Mouse (Mus musculus) forebrain, embryonic 10.5 days (tissue): Measurements from ENCODE around the gene Fbxl8. TPM values are rescaled to one million over a fixed set of nuclear protein-coding genes. Genes with fewer than 3 reads are reported as not detected.

ENCODE experiments used
- DNase-seq: peaks from one replicate; pipeline ENCODE4 v3.0.0-alpha.2; 2017; ENCODE audit warnings: low spot score; ENCODE audit errors: extremely low spot score
- H3K27ac ChIP-seq: fragments of 300-500 bp; sonication (generic); 2 replicates; pipeline ENCODE4 v1.5.1; 2016; ENCODE audit warnings: mild to moderate bottlenecking
- H3K27me3 ChIP-seq: fragments of 300-500 bp; sonication (generic); 2 replicates; pipeline ENCODE4 v1.6.1; 2016; ENCODE audit warnings: mild to moderate bottlenecking; ENCODE audit not compliant: poor library complexity, severe bottlenecking
- H3K36me3 ChIP-seq: fragments of 300-500 bp; sonication (generic); replicated peaks from 2 replicates; pipeline ENCODE4 v1.6.1; 2016; ENCODE audit warnings: mild to moderate bottlenecking, moderate library complexity
- H3K4me1 ChIP-seq: fragments of 300-500 bp; sonication (generic); 2 replicates; pipeline ENCODE4 v1.6.1; 2016
- H3K4me3 ChIP-seq: fragments of 300-500 bp; sonication (generic); 2 replicates; pipeline ENCODE4 v1.5.1; 2016; ENCODE audit warnings: mild to moderate bottlenecking, moderate library complexity
- H3K9me3 ChIP-seq: fragments of 300-500 bp; sonication (generic); 2 replicates; pipeline ENCODE4 v1.6.1; 2016; ENCODE audit warnings: mild to moderate bottlenecking, moderate library complexity
- WGBS: fragments of 180-500 bp; shearing (Covaris S2); methylation state at CpG from one replicate; pipeline ENCODE4 v1.1.7; 2016; 5-methylcytosine and 5-hydroxymethylcytosine counted together
- polyA plus RNA-seq: library from polyadenylated mRNA; unstranded; fragments of >200 nt; fragmentation: Nextera tagmentation; extraction: Ambion mirVana; gene quantifications from 2 replicates; pipeline ENCODE4 v1.2.1, GENCODE M21; 2016

Gene Fbxl8
- polyA plus RNA-seq, 1 experiment from 2014 or later = 0.55 TPM

DNA sequence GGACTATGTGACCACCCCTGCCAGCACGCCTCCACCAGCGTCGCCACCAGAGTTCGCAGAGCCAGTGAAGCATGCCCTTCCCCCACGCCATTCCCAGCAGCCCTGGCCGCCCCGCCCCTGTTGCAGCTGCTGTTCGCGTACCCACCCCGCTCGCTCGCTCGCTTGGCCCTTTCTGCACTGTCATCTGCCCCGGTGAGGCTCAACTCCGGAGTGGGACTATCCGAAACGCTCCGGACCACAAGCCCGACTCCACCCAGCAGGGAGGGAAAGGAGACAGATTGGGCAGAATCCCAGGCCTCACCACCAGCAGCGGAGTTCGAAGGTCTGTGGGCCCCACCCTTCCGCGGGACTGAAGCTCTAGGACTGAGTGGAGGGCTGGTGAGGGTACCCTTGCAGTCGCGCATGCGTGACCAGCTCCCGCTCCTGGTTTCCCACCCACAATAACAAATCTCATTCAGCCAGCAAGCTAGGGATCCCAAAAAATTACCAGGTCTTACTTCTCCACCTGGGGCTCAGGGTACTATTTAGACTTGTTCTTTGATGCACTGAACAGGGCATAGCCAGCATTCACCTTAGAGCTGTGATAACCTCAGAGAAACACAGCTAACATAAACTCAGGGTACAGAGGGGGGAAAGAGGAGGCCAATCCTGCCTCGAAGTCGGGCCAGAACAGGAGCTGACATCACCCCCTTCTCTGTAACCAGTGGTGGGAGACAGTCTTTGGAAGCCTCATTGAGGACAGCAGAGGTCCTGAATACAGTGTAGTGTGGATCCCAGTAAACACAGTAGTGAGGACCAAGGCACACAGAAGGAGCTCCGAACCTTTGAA, 12.1 kb downstream of the Fbxl8 start:
- H3K27me3 ChIP-seq = peaks cover 100% of the 10 kb centered on the region
- peak; percentile 54 for DNase-seq
- peaks cover 2% of the 10 kb centered on the region for H3K36me3 ChIP-seq
- H3K27ac ChIP-seq = peak overlapping the region; percentile 44; the same call in 1 of the 2 replicates
- H3K4me1 ChIP-seq = peaks cover 34% of the 10 kb centered on the region
- 4% methylated on average over 30 of the region's 30 CpGs for WGBS
- H3K4me3 ChIP-seq = peak overlapping the region; percentile 55
- H3K9me3 ChIP-seq = no peaks in the 10 kb centered on the region

DNA sequence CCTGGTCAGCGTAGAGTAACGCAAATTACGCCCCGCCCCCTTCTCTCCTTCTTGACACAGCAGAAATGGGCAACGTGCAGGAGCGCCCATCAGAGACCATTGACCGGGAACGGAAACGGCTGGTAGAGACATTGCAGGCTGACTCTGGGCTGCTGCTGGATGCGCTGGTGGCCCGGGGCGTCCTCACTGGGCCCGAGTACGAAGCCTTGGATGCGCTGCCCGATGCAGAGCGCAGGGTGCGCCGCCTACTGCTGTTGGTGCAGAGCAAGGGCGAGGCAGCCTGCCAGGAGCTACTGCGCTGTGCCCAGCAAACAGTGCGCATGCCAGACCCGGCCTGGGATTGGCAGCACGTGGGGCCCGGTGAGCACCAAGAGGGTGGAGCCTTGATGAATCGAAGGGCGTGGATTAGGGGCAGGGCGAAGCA, 14.5 kb downstream of the Fbxl8 start:
- H3K27me3 ChIP-seq = peaks cover 100% of the 10 kb centered on the region
- H3K4me1 ChIP-seq = peaks cover 36% of the 10 kb centered on the region
- WGBS = 2% methylated on average over 28 of the region's 28 CpGs
- DNase-seq = no peak
- H3K36me3 ChIP-seq = peaks cover 25% of the 10 kb centered on the region
- no peaks in the 10 kb centered on the region for H3K9me3 ChIP-seq
- H3K27ac ChIP-seq = no peak overlapping the region
- H3K4me3 ChIP-seq = peak overlapping the region; percentile 39

DNA sequence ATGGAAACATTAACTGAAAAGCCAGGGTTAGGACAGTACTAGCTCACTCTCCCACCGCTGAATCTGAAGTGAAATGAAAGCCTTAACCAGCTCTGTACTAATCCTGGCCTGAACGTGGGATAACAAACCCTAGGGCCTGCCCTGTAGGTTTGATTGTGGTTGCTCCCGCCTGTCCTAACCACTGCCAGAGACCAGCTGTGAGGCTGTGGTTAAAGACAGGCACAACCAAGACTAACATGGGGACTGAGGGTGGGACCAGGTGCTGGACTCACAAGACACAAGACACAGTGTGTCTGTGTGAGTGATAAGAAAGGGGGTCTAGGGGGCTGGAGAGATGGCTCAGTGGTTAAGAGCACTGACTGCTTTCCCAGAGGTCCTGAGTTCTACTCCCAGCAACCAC, 16.1 kb downstream of the Fbxl8 start:
- Histone ChIP-seq H3K27me3 (peaks cover 98% of the 10 kb centered on the region), H3K9me3 (no peaks in the 10 kb centered on the region), H3K27ac (no peak overlapping the region), H3K36me3 (peaks cover 38% of the 10 kb centered on the region), H3K4me3 (no peak overlapping the region), H3K4me1 (peaks cover 32% of the 10 kb centered on the region)
- 67% methylated on average over 3 of the region's 3 CpGs for WGBS
- no peak for DNase-seq

DNA sequence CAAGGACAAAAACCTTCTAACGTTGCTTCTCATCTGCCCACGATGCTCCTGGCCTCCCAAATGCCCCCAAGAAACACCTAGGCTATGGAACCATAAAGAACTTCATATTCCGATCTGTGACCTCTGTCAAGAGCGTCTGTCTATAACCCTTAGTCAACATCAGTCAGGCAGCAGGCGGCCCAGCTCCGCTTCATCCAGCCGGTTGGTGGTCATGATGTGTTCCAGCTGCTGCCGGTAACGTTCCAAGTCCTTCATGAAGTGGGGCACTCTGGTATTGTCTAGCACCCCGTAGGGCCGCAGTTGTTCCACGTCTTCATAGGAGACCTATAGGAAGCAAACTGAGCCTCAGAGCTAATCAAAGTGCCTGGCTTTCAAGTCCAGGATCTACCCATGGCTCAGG, 17.4 kb downstream of the Fbxl8 start:
- Histone ChIP-seq H3K36me3 (peaks cover 40% of the 10 kb centered on the region), H3K9me3 (no peaks in the 10 kb centered on the region), H3K27ac (no peak overlapping the region), H3K4me3 (no peak overlapping the region), H3K27me3 (peaks cover 92% of the 10 kb centered on the region), H3K4me1 (peaks cover 19% of the 10 kb centered on the region)
- 89% methylated on average over 12 of the region's 12 CpGs for WGBS
- no peak for DNase-seq

DNA sequence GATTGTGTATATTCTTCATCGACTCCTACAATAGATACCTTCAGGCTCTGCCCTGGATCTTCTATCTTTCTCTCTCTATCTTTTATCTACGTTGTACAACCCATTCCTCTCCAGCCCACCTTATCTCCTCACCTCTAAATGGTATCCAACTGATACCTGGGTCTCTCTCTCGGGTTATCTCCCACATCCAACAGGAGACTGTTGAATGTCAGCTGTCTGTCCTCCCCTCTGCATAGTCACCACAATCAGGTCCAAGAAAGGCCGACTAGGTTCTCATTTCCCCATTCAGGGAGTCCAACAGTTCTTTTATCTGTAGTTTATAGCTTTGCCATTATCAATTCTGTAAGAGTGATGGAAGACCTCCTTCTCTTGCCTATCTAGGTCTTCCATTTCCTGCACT, 17.8 kb downstream of the Fbxl8 start:
- Histone ChIP-seq H3K36me3 (peaks cover 40% of the 10 kb centered on the region), H3K27me3 (peaks cover 88% of the 10 kb centered on the region), H3K4me1 (peaks cover 17% of the 10 kb centered on the region), H3K9me3 (no peaks in the 10 kb centered on the region), H3K27ac (no peak overlapping the region), H3K4me3 (no peak overlapping the region)
- DNase-seq = no peak
- WGBS = 92% methylated on average over 4 of the region's 4 CpGs

DNA sequence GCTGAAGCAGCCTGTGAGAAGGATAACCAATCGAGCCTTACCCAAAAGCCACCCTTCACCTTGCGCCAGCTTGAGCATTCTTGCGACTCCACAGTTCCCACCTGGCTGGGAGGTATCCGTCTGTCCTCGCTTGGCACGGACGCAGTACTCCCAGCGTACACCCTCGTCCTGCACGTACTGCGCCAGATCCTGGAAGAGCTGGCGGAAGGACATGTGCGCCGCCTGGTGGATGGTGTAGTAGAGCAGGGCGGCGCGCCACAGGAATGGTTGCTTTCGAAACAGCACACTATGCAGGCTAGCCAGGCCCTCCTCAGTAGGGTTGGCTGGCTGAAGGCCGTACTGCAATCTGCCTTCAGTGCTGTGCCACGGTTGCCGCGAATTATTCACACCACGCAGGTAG, 18.6 kb downstream of the Fbxl8 start:
- Histone ChIP-seq H3K36me3 (peaks cover 40% of the 10 kb centered on the region), H3K4me3 (no peak overlapping the region; the same call in 1 of the 2 replicates), H3K27me3 (peaks cover 79% of the 10 kb centered on the region), H3K27ac (no peak overlapping the region), H3K9me3 (no peaks in the 10 kb centered on the region), H3K4me1 (peaks cover 19% of the 10 kb centered on the region)
- DNase-seq = no peak
- WGBS = 18% methylated on average over 23 of the region's 23 CpGs

DNA sequence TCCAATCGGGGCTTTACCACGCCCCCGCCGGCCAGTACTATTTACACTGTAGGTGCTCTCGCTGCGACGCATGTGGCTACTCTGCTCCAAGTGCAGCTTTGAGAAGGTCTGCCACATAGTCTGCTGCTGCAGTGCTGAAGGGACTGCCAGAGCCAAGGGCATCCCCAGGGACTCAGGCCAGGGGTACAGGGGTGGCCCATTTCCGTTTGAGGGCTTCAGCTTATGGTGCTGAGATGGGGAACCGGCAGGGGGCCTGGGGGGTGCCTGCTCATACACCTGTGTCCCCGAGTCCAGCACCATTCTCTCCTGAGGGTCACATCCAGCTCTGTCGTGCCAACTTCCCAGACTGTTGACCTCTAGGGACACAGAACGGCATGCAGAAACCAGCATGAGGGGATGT, 21.1 kb downstream of the Fbxl8 start:
- Histone ChIP-seq H3K4me3 (no peak overlapping the region), H3K4me1 (peaks cover 32% of the 10 kb centered on the region), H3K27me3 (peaks cover 67% of the 10 kb centered on the region), H3K9me3 (no peaks in the 10 kb centered on the region), H3K36me3 (peaks cover 40% of the 10 kb centered on the region), H3K27ac (no peak overlapping the region)
- no peak for DNase-seq
- WGBS = 54% methylated on average over 12 of the region's 12 CpGs

DNA sequence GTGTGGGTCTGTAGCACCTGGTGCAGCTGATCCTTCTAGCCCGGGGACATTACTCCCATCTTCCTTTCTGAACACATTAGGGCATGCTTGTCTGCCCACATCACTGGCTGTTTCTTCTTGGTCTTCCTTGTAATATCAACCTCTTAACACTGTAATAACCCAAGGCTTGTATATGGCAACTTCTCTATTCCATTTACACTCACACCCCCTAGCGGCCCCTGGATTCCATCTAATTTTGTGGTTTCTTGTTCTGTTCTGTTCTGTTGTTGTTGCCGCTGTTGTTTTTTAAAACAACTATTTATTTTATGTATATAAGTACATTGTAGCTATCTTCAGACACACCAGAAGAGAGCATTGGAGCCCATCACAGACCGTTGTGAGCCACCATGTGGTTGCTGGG, 22.5 kb downstream of the Fbxl8 start:
- H3K9me3 ChIP-seq = no peaks in the 10 kb centered on the region
- peaks cover 37% of the 10 kb centered on the region for H3K4me1 ChIP-seq

DNA sequence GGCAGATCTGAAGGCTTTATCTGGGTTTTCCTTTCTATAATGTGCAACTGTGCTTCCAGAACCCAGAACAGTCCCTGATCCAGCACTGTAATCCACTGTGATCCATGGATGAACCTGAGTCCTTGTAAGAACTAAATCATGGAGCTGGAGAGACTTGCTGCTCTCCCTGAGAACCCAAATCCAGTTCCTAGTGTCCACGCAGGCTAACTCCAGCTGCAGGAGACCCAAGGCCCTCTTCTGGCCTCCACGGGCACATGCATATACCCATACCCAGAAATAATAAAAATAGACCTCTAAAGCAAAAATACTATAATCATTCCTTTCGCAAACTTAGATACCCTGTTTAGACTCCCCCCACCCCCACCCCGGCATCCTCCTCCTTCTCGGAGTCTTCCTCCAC, 23.8 kb downstream of the Fbxl8 start:
- peaks cover 35% of the 10 kb centered on the region for H3K4me1 ChIP-seq
- WGBS = 91% methylated on average over 5 of the region's 5 CpGs

More for the DNA sequence above, 22.5 kb downstream of the Fbxl8 start:
- H3K27ac ChIP-seq = no peak overlapping the region
- H3K36me3 ChIP-seq = peaks cover 34% of the 10 kb centered on the region
- no peak overlapping the region for H3K4me3 ChIP-seq
- peaks cover 63% of the 10 kb centered on the region for H3K27me3 ChIP-seq
- 91% methylated on average over 4 of the region's 4 CpGs for WGBS
- no peak for DNase-seq

DNA sequence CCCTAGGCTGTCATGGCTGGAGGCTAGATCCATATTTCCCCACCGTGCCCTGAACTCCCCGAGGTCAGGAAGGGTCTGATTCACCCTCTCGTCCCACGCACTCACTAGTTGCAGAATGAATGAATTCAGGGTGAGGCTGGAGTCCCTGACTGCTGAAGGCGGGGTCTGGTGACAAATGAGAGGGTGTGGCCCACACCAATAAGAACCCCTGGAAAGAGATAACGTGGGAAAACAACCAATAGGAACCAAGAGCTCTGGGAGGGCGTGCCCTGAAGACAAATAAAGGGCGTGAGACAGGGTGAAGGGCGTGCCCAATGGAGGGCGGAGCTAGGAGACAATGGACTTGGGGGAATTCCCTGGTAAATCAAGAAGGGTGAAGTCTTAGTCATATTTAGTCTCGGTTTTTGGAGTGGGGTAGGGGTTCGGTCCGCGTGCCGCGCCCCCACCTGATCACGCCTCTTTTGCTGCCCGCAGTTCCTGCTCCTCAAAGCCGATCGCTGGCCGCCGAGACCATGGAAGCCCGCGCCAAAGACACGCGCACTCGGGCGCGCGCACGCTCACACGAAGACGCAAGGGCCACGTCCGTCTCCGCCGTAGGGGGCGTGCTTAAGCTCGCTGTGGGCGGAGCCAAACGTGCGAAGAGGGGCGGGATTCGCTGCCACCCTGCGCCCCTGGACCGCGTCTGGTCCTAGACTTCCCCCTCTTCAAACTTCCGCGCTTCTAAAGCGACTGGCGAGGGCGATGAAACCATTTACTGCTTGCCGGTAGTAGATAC, 24.7 kb downstream of the Fbxl8 start:
- peak; percentile 93 for DNase-seq
- Histone ChIP-seq H3K4me3 (peak overlapping the region; percentile 65), H3K27ac (peak overlapping the region; percentile 96), H3K4me1 (peaks cover 35% of the 10 kb centered on the region), H3K27me3 (peaks cover 54% of the 10 kb centered on the region), H3K36me3 (peaks cover 15% of the 10 kb centered on the region), H3K9me3 (no peaks in the 10 kb centered on the region)
- under 1% methylated on average over 53 of the region's 53 CpGs for WGBS

More for the DNA sequence above, 23.8 kb downstream of the Fbxl8 start:
- Histone ChIP-seq H3K4me3 (peak overlapping the region; percentile 65), H3K27ac (peak overlapping the region; percentile 96; the same call in 1 of the 2 replicates), H3K9me3 (no peaks in the 10 kb centered on the region), H3K27me3 (peaks cover 55% of the 10 kb centered on the region), H3K36me3 (peaks cover 20% of the 10 kb centered on the region)
- DNase-seq = no peak

DNA sequence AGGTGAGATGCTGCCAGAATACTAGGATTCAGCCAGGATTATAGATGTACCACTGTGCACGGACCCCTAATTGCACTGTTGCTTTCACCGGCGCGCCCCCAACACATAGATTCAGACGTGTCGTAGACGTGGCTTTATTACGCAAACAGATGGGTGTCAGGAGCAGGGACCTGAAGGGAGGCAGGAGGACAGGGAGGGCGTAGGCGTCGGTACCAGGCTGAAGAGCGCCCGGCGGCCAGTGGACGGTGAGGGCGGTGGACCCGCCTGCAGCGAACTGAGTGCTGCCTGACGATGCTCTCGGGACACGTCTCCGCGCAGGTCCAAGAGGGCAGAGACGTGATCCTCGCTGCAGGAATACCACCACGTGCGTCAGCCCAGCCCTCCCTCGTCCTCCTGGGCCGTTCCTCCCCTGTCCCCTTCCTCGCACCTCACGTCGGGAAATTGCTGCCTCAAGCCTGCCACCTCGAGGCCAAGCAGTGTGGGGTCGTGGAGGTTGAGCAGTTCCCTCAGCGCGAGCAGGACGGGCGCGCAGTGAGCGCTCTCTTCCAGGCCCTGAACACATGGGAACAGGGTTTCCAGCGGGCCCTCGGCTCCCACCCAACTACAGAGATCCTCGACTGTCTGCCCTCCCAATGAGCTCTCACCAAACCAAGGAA, 25.5 kb downstream of the Fbxl8 start, which contains the start of gene 4931428F04Rik:
TSS of gene 4931428F04Rik (minus strand) at position 60 of the 656 bp plus-strand sequence.
- Histone ChIP-seq H3K4me1 (peaks cover 35% of the 10 kb centered on the region), H3K27ac (peak within 1 kb of the TSS; percentile 96), H3K27me3 (peaks cover 47% of the 10 kb centered on the region), H3K36me3 (peaks cover 8% of the 10 kb centered on the region), H3K4me3 (peak within 1 kb of the TSS; percentile 65), H3K9me3 (no peaks in the 10 kb centered on the region)
- WGBS = 2% methylated on average over 43 of the region's 43 CpGs
- peak; percentile 58 for DNase-seq

DNA sequence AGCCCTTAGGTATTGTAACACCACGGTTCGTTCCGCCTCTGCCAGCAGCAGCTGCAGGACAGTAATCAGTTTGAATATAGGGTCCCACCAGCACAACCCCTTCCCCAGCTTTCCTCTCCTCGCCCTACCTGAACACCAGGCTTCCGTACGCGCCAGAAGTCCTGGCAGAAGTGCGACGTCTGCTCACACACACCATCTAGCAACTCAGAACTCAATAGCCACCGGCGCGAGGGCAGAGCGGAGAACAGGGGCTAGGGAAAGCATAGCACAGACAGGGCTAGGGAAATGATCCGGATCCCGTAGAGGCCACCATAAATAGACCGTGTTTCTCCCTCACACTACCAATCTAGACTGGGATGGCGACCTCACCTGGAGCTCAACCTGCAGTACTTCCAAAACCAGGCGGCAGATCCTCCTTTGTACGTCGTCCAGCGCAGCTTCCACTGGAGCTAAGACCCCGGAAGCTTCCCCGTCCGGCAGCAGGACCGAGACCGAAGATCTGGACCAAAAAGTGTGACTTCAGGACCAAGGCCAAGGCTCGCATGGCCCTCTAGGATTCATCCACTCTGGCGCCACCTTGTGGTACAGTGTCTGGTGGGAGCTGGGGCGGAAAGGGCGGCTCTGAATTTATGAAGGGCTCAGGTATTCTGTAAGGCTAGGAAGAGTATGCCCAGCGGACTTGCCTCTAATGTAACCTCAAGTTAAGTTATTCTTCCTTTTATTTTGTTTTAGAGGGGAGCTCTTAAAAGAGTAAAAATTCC, 26.3 kb downstream of the Fbxl8 start:
- 6% methylated on average over 31 of the region's 31 CpGs for WGBS
- Histone ChIP-seq H3K9me3 (no peaks in the 10 kb centered on the region), H3K36me3 (0 out of 2 replicates have a peak, but pooled peaks cover under 1% of the 10 kb centered on the region), H3K27ac (no peak overlapping the region), H3K4me3 (peak overlapping the region; percentile 65), H3K27me3 (peaks cover 39% of the 10 kb centered on the region), H3K4me1 (peaks cover 35% of the 10 kb centered on the region)
- DNase-seq = peak; percentile 89
